19 mouse cellular contexts compared by ENCODE assay signal in the genomic region with DNA sequence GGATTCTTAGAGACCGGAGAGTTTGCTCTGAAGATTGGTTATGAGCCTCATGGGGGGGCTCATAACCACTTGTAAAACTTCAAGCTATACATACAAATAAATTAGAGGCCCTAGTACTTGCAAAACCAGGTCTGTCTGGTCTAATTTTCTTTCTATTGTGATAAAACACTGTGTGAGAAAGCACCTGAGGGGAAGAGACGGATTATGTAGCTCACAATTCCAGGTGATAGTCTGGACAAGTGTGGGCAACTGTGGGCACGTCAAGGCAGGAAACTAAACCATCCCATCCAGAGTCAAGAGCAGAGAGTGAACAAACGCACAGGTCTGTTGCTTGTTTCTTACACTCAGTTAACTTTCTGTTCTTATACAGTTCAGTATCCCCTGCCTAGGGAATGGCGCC. TPM values are rescaled to one million over a fixed set of nuclear protein-coding genes. Genes with fewer than 3 reads are reported as not detected.
"Had no signal": no experiment of that assay in that cellular context is flagged by ENCODE, and none has a peak within 500 bp of the region (broad histone marks: within the 10 kb centered on the region; RNA-seq: fewer than 3 reads in every experiment).

No protein-coding gene starts in this region.

- H3K4me1 ChIP-seq: midbrain, embryonic 15.5 days; neural tube, embryonic 12.5 days; stomach, embryonic 15.5 days had no signal

- H3K27ac ChIP-seq: midbrain, embryonic 13.5 days; midbrain, embryonic 15.5 days; neural tube, embryonic 12.5 days; stomach, embryonic 15.5 days; stomach, postnatal 0 days had no signal

- H3K4me3 ChIP-seq: megakaryocyte, embryonic 14.5 days; midbrain, embryonic 13.5 days; midbrain, embryonic 15.5 days; neural tube, embryonic 12.5 days; stomach, embryonic 15.5 days had no signal

- ATAC-seq: midbrain, embryonic 13.5 days; midbrain, embryonic 15.5 days had no signal

- DNase-seq: lung, embryonic 14.5 days; lung, postnatal 10 days; lung, postnatal 4 days; right cerebral cortex, postnatal 14 days; thymus, adult 2 months; thymus, postnatal 25 days; thymus, postnatal 4 days had no signal

RNA-seq across cellular contexts. Expression of gene Syna, which starts 40.5 kb away (rescaled TPM):
- total RNA-seq: megakaryocyte progenitor cell, adult 5-6 weeks; midbrain, postnatal 0 days; monocyte, adult 5-6 weeks; neutrophil, adult 5-6 weeks had no signal
- polyA plus RNA-seq: lung, embryonic 14.5 days; neural tube, embryonic 14.5 days; spleen, adult 2 months had no signal
